In the genomic region with DNA sequence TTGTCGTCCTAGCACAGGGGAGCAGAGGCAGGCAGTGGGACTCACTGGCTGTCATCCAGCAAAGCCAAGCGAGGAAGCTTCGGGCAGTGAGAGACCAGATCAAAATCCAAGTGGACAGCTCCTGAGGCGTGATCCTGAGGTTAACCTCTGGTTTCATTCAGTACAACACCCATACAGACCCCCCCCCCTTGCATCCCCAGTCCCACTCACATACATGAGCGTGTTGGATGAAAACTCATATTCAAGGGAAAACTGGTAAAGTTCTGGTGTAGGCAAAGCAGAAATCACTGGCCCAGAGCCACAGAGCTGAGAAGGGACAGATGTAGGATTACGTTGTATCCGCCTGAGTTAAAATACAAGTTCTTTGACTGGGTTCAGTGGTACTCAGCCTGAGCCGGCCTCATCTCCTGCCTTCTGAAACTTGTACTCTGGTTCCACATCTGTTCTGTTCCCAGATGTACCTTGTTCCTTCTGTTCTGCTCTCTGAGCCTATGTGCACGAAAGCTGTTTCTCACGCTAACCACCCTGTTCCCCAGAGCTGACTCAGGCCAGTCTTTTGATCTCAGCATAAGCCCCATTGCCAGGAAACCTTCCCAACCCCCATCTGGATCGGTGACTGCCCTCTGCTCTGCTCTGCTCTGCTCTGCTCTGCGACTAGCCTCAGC, we compare ENCODE assay signal across 9 mouse cellular contexts.
DNase-seq lines count a peak whose midpoint lies in the region; ATAC-seq lines count a peak whose summit lies in the region.
"Had no signal": no experiment of that assay in that cellular context is flagged by ENCODE, and none has a peak within 500 bp of the region (broad histone marks: within the 10 kb centered on the region; RNA-seq: fewer than 3 reads in every experiment).

No protein-coding gene starts in this region.

- no peaks in the 10 kb centered on the region for H3K36me3 ChIP-seq in forebrain, embryonic 14.5 days (ENCODE audit: control insufficient read depth, insufficient read depth, low read length)
- H3K36me3 ChIP-seq in forebrain, embryonic 12.5 days (replicated peaks) = no peaks in the 10 kb centered on the region
- no peaks in the 10 kb centered on the region for H3K36me3 ChIP-seq in stomach, embryonic 14.5 days (ENCODE audit: control insufficient read depth, insufficient read depth, low read length)
- H3K36me3 ChIP-seq: neural tube, embryonic 13.5 days had no signal

- H3K9ac ChIP-seq in forebrain, embryonic 14.5 days (ENCODE audit: low read length) = no peak overlapping the region
- H3K9ac ChIP-seq in forebrain, embryonic 12.5 days = no peak overlapping the region
- H3K9ac ChIP-seq in stomach, embryonic 14.5 days (replicated peaks; ENCODE audit: low read depth, low read length) = no peak overlapping the region
- H3K9ac ChIP-seq: neural tube, embryonic 13.5 days had no signal

- no peaks in the 10 kb centered on the region for H3K4me1 ChIP-seq in forebrain, embryonic 14.5 days (ENCODE audit: control insufficient read depth, insufficient read depth, low read length)
- H3K4me1 ChIP-seq in forebrain, embryonic 12.5 days = peaks cover 14% of the 10 kb centered on the region
- peaks cover 6% of the 10 kb centered on the region; the same call in 1 of the 2 replicates for H3K4me1 ChIP-seq in stomach, embryonic 14.5 days (ENCODE audit: control insufficient read depth, insufficient read depth, low read length)
- H3K4me1 ChIP-seq: neural tube, embryonic 13.5 days had no signal

- H3K4me3 ChIP-seq in forebrain, embryonic 14.5 days (ENCODE audit: low read depth, low read length) = no peak overlapping the region
- H3K4me3 ChIP-seq in forebrain, embryonic 12.5 days (replicated peaks) = no peak overlapping the region
- H3K4me3 ChIP-seq in stomach, embryonic 14.5 days (ENCODE audit: low read depth, low read length) = no peak overlapping the region
- H3K4me3 ChIP-seq: neural tube, embryonic 13.5 days had no signal

- no peak overlapping the region for H3K4me2 ChIP-seq in forebrain, embryonic 14.5 days (ENCODE audit: low read length)
- H3K4me2 ChIP-seq in forebrain, embryonic 12.5 days = no peak overlapping the region
- no peak overlapping the region for H3K4me2 ChIP-seq in stomach, embryonic 14.5 days (replicated peaks; ENCODE audit: low read depth, low read length)
- H3K4me2 ChIP-seq: neural tube, embryonic 13.5 days had no signal

- no peaks in the 10 kb centered on the region for H3K27me3 ChIP-seq in forebrain, embryonic 14.5 days (replicated peaks; ENCODE audit: control insufficient read depth, insufficient read depth, low read length)
- H3K27me3 ChIP-seq in forebrain, embryonic 12.5 days = peaks cover 2% of the 10 kb centered on the region; the same call in 1 of the 2 replicates
- no peaks in the 10 kb centered on the region for H3K27me3 ChIP-seq in stomach, embryonic 14.5 days (ENCODE audit: control insufficient read depth, insufficient read depth, low read length)
- H3K27me3 ChIP-seq: neural tube, embryonic 13.5 days had no signal

- no peaks in the 10 kb centered on the region for H3K9me3 ChIP-seq in forebrain, embryonic 14.5 days (replicated peaks; ENCODE audit: control insufficient read depth, low read length)
- H3K9me3 ChIP-seq in forebrain, embryonic 12.5 days = no peaks in the 10 kb centered on the region
- no peaks in the 10 kb centered on the region; the same call in 1 of the 2 replicates for H3K9me3 ChIP-seq in stomach, embryonic 14.5 days (ENCODE audit: control insufficient read depth, low read depth, low read length)
- H3K9me3 ChIP-seq: neural tube, embryonic 13.5 days had no signal

- ATAC-seq in forebrain, embryonic 14.5 days = no peak
- no peak for ATAC-seq in forebrain, embryonic 12.5 days (ENCODE audit: low FRiP score)
- peak; percentile 23; the same call in 1 of the 2 replicates for ATAC-seq in stomach, embryonic 14.5 days (ENCODE audit: insufficient number of reproducible peaks, insufficient read depth, low FRiP score, low read depth)

- 31% methylated on average over 12 of the region's 12 CpGs for WGBS in forebrain, embryonic 14.5 days
- 33% methylated on average over 12 of the region's 12 CpGs for WGBS in forebrain, embryonic 12.5 days
- WGBS in stomach, embryonic 14.5 days = 30% methylated on average over 12 of the region's 12 CpGs

- no peak overlapping the region for H3K27ac ChIP-seq in forebrain, embryonic 14.5 days (ENCODE audit: low read depth, low read length)
- no peak overlapping the region for H3K27ac ChIP-seq in forebrain, embryonic 12.5 days
- peak overlapping the region; percentile 15; the same call in 1 of the 2 replicates for H3K27ac ChIP-seq in stomach, embryonic 14.5 days (ENCODE audit: low read length)
- H3K27ac ChIP-seq: neural tube, embryonic 13.5 days had no signal

- DNase-seq in forebrain, embryonic 14.5 days (ENCODE audit: low spot score) = peak; percentile 39
- DNase-seq in retina, embryonic 14.5 days (ENCODE audit: low spot score) = peak; percentile 21
- no peak for DNase-seq in retina, postnatal 1 day
- peak; percentile 46 for DNase-seq in kidney, postnatal 14 days
- DNase-seq in ovary, postnatal 14 days (ENCODE audit: low spot score) = no peak
- DNase-seq in thymus, postnatal 10 days (ENCODE audit: low spot score in 2 of 2) = no peak

Comparison
In these comparisons a context has a peak if more than half of its experiments do, and no peak if none do; other contexts are left out.
1. DNase-seq: peak in forebrain, embryonic 14.5 days (single experiment), retina, embryonic 14.5 days (single experiment) and kidney, postnatal 14 days (single experiment); none in retina, postnatal 1 day (single experiment), ovary, postnatal 14 days (single experiment) and thymus, postnatal 10 days (0 of 2).